Mouse (Mus musculus) limb, embryonic 11.5 days (tissue): ENCODE data around the gene Gm10719. TPM values are rescaled to one million over a fixed set of nuclear protein-coding genes. Genes with fewer than 3 reads are reported as not detected.
A peak's percentile ranks its signal among the peaks of the same experiment; 100 is the strongest.
"Not testable (repeated sequence)": the region's sequence is repeated elsewhere in the genome, so short reads cannot be mapped to it uniquely, and the experiment has no call there.

ENCODE experiments used
- ATAC-seq: fragments of 200-750 bp; cut with Nextera tagmentation; 2 replicates; pipeline ENCODE4 v1.8.0; 2017; ENCODE audit warnings: low read depth; ENCODE audit not compliant: insufficient number of reproducible peaks, low FRiP score, low TSS enrichment
- DNase-seq: peaks from one replicate; pipeline ENCODE4 v3.0.0-alpha.2; 2015; ENCODE audit warnings: low spot score
- H3K27ac ChIP-seq: fragments of 300-500 bp; sonication (generic); replicated peaks from 2 replicates; pipeline ENCODE4 v1.5.1; 2014; ENCODE audit warnings: low read depth, mild to moderate bottlenecking, low read length
- H3K27me3 ChIP-seq: fragments of 300-500 bp; sonication (generic); 2 replicates; pipeline ENCODE4 v1.6.1; 2014; ENCODE audit warnings: mild to moderate bottlenecking, low read length, mixed read lengths; ENCODE audit not compliant: control insufficient read depth, insufficient read depth
- H3K36me3 ChIP-seq: fragments of 300-500 bp; sonication (generic); 2 replicates; pipeline ENCODE4 v1.6.1; 2014; ENCODE audit warnings: mild to moderate bottlenecking, low read length, moderate library complexity, mixed read lengths; ENCODE audit not compliant: control insufficient read depth, insufficient read depth
- H3K4me1 ChIP-seq: fragments of 300-500 bp; sonication (generic); 2 replicates; pipeline ENCODE4 v1.6.1; 2014; ENCODE audit warnings: low read length, mixed read lengths; ENCODE audit not compliant: control insufficient read depth, insufficient read depth
- H3K4me2 ChIP-seq: fragments of 300-500 bp; sonication (generic); 2 replicates; pipeline ENCODE4 v1.6.1; 2014; ENCODE audit warnings: low read depth, mild to moderate bottlenecking, moderate library complexity; ENCODE audit not compliant: severe bottlenecking
- H3K4me3 ChIP-seq: fragments of 300-500 bp; sonication (generic); 2 replicates; pipeline ENCODE4 v1.5.1; 2014; ENCODE audit warnings: low read depth, low read length
- H3K9ac ChIP-seq: fragments of 300-500 bp; sonication (generic); 2 replicates; pipeline ENCODE4 v1.6.1; 2014; ENCODE audit warnings: mild to moderate bottlenecking, low read length
- H3K9me3 ChIP-seq: fragments of 300-500 bp; sonication (generic); 2 replicates; pipeline ENCODE4 v1.6.1; 2016; ENCODE audit warnings: low read length; ENCODE audit not compliant: control insufficient read depth
- WGBS: fragments of 180-500 bp; shearing (Covaris S2); extraction: QIAGEN DNeasy Blood & Tissue Kit; methylation state at CpG from one replicate; pipeline ENCODE4 v1.1.7; 2014; 5-methylcytosine and 5-hydroxymethylcytosine counted together
- polyA plus RNA-seq: library from polyadenylated mRNA; unstranded; fragments of >200 nt; fragmentation: Nextera tagmentation; extraction: Ambion mirVana; gene quantifications from 2 replicates; pipeline ENCODE4 v1.2.1, GENCODE M21; 2014

The Gm10719 gene
- polyA plus RNA-seq, 1 experiment from 2014 or later: not detected

DNA sequence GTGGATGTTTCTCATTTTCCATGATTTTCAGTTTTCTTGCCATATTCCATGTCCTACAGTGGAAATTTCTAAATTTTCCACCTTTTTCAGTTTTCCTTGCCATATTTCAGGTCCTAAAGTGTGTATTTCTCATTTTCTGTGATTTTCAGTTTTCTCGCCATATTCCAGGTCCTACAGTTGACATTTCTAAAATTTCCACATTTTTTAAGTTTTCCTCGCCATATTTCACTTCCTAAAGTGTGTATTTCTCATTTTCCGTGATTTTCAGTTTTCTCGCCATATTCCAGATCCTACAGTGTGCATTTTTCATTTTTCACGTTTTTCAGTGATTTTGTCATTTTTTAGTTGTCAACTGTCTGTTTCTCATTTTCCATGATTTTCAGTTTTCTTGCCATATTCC is 7.9 kb upstream of the Gm10719 start:
- DNase-seq, H3K4me3 ChIP-seq, H3K27ac ChIP-seq, H3K9me3 ChIP-seq, H3K4me2 ChIP-seq, H3K4me1 ChIP-seq, H3K9ac ChIP-seq, H3K27me3 ChIP-seq, H3K36me3 ChIP-seq: not testable (repeated sequence)
- ATAC-seq: peak; percentile 63
- WGBS: no CpG with 5 or more reads among the region's 5 CpGs

DNA sequence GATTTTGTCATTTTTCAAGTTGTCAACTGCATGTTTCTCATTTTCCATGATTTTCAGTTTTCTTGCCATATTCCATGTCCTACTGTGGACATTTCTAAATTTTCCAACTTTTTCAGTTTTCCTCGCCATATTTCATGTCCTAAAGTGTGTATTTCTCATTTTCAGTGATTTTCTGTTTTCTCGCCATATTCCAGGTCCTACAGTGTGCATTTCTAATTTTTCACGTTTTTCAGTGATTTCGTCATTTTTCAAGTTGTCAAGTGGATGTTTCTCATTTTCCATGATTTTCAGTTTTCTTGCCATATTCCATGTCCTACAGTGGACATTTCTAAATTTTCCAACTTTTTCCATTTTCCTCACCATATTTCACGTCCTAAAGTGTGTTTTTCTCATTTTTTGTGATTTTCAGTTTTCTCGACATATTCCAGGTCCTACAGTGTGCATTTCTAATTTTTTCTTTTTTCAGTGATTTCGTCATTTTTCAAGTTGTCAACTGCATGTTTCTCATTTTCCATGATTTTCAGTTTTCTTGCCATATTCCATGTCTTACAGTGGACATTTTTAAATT is 5.1 kb upstream of the Gm10719 start:
- 89% methylated on average over 2 of the region's 7 CpGs for WGBS
- not testable (repeated sequence) for H3K27me3 ChIP-seq, H3K4me1 ChIP-seq, H3K9ac ChIP-seq, H3K27ac ChIP-seq, ATAC-seq, H3K9me3 ChIP-seq, H3K36me3 ChIP-seq, H3K4me3 ChIP-seq, H3K4me2 ChIP-seq, DNase-seq

DNA sequence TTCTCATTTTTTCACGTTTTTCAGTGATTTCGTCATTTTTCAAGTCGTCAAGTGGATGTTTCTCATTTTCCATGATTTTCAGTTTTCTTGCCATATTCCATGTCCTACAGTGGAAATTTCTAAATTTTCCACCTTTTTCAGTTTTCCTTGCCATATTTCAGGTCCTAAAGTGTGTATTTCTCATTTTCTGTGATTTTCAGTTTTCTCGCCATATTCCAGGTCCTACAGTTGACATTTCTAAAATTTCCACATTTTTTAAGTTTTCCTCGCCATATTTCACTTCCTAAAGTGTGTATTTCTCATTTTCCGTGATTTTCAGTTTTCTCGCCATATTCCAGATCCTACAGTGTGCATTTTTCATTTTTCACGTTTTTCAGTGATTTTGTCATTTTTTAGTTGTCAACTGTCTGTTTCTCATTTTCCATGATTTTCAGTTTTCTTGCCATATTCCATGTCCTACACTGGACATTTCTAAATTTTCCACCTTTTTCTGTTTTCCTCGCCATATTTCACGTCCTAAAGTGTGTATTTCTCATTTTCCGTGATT is 4.4 kb upstream of the Gm10719 start, which contains the start of gene Gm10721:
TSS of gene Gm10721 (plus strand) at position 408 of the 547 bp plus-strand sequence.
- H3K4me1 ChIP-seq, H3K27ac ChIP-seq, H3K4me3 ChIP-seq, DNase-seq, H3K27me3 ChIP-seq, H3K4me2 ChIP-seq, H3K36me3 ChIP-seq, H3K9ac ChIP-seq, H3K9me3 ChIP-seq: not testable (repeated sequence)
- ATAC-seq: peak; percentile 74
- no CpG with 5 or more reads among the region's 11 CpGs for WGBS

DNA sequence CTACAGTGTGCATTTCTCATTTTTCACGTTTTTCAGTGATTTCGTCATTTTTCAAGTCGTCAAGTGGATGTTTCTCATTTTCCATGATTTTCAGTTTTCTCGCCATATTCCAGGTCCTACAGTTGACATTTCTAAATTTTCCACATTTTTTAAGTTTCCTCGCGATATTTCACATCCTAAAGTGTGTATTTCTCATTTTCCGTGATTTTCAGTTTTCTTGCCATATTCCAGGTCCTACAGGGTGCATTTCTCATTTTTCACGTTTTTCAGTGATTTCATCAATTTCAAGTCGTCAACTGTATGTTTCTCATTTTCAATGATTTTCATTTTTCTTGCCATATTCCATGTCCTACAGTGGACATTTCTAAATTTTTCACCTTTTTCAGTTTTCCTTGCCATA is 1.9 kb upstream of the Gm10719 start, which contains the start of gene Gm10720:
TSS of gene Gm10720 (plus strand) at position 301 of the 400 bp plus-strand sequence.
- not testable (repeated sequence) for ATAC-seq, H3K9me3 ChIP-seq, H3K36me3 ChIP-seq, DNase-seq, H3K27me3 ChIP-seq, H3K4me2 ChIP-seq, H3K4me3 ChIP-seq, H3K27ac ChIP-seq, H3K4me1 ChIP-seq, H3K9ac ChIP-seq
- WGBS: 64% methylated on average over 4 of the region's 9 CpGs

DNA sequence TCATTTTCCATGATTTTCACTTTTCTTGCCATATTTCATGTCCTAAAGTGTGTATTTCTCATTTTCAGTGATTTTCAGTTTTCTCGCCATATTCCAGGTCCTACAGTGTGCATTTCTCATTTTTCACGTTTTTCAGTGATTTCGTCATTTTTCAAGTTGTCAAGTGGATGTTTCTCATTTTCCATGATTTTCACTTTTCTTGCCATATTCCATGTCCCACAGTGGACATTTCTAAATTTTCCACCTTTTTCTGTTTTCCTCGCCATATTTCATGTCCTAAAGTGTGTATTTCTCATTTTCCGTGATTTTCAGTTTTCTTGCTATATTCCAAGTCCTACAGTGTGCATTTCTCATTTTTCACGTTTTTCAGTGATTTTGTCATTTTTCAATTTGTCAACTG is 1.3 kb upstream of the Gm10719 start:
- not testable (repeated sequence) for H3K9me3 ChIP-seq, H3K36me3 ChIP-seq, H3K4me2 ChIP-seq, ATAC-seq, H3K27ac ChIP-seq, H3K4me3 ChIP-seq, H3K9ac ChIP-seq, H3K27me3 ChIP-seq, H3K4me1 ChIP-seq, DNase-seq
- 65% methylated on average over 4 of the region's 6 CpGs for WGBS

DNA sequence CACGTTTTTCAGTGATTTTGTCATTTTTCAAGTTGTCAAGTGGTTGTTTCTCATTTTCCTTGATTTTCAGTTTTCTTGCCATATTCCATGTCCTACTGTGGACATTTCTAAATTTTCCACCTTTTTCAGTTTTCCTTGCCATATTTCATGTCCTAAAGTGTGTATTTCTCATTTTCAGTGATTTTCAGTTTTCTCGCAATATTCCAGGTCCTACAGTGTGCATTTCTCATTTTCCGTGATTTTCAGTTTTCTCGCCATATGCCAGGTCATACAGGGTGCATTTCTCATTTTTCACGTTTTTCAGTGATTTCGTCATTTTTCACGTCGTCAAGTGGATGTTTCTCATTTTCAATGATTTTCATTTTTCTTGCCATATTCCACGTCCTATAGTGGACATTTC is 1.7 kb downstream of the Gm10719 start:
- not testable (repeated sequence) for H3K9ac ChIP-seq
- 65% methylated on average over 8 of the region's 9 CpGs for WGBS

DNA sequence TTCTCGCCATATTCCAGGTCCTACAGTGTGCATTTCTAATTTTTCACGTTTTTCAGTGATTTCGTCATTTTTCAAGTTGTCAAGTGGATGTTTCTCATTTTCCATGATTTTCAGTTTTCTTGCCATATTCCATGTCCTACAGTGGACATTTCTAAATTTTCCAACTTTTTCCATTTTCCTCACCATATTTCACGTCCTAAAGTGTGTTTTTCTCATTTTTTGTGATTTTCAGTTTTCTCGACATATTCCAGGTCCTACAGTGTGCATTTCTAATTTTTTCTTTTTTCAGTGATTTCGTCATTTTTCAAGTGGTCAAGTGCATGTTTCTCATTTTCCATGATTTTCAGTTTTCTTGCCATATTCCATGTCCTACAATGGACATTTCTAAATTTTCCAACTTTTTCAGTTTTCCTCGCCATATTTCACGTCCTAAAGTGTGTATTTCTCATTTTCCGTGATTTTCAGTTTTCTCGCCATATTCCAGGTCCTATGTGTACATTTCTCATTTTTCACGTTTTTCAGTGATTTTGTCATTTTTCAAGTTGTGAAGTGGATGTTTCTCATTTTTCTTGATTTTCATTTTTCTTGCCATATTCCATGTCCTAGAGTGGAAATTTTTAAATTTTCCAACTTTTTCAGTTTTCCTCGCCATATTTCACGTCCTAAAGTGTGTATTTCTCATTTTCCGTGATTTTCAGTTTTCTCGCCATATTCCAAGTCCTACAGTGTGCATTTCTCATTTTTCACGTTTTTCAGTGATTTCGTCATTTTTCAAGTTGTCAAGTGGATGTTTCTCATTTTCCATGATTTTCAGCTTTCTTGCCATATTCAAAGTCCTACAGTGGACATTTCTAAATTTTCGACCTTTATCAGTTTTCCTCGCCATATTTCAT is 2.9 kb downstream of the Gm10719 start:
- ATAC-seq: peak; percentile 67; the same call in 1 of the 2 replicates
- not testable (repeated sequence) for H3K9ac ChIP-seq, H3K36me3 ChIP-seq, H3K27ac ChIP-seq, H3K4me3 ChIP-seq, DNase-seq, H3K4me2 ChIP-seq, H3K9me3 ChIP-seq, H3K4me1 ChIP-seq, H3K27me3 ChIP-seq
- WGBS: 74% methylated on average over 11 of the region's 19 CpGs

More for the DNA sequence above, 1.7 kb downstream of the Gm10719 start:
- not testable (repeated sequence) for H3K4me2 ChIP-seq, H3K36me3 ChIP-seq, H3K4me3 ChIP-seq, H3K9me3 ChIP-seq, H3K27me3 ChIP-seq, H3K4me1 ChIP-seq, ATAC-seq, H3K27ac ChIP-seq, DNase-seq

DNA sequence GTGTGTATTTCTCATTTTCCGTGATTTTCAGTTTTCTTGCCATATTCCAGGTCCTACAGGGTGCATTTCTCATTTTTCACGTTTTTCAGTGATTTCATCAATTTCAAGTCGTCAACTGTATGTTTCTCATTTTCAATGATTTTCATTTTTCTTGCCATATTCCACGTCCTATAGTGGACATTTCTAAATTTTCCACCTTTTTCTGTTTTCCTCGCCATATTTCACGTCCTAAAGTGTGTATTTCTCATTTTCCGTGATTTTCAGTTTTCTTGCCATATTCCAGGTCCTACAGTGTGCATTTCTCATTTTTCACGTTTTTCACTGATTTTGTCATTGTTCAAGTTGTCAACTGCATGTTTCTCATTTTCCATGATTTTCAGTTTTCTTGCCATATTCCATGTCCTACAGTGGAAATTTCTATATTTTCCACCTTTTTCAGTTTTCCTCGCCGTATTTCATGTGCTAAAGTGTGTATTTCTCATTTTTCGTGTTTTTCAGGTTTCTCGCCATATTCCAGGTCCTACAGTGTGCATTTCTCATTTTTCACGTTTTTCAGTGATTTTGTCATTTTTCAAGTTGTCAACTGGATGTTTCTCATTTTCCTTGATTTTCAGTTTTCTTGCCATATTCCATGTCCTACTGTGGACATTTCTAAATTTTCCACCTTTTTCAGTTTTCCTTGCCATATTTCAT is 5.3 kb downstream of the Gm10719 start:
- not testable (repeated sequence) for H3K27me3 ChIP-seq, H3K27ac ChIP-seq, H3K9me3 ChIP-seq, H3K4me3 ChIP-seq, H3K36me3 ChIP-seq, H3K9ac ChIP-seq, H3K4me2 ChIP-seq, H3K4me1 ChIP-seq, DNase-seq, ATAC-seq
- WGBS: 71% methylated on average over 9 of the region's 13 CpGs
